Mouse (Mus musculus) 3134 (cell line): ENCODE measurements around the gene Mdm2.
A peak's percentile ranks its signal among the peaks of the same experiment; 100 is the strongest.

Source experiments
- DNase-seq: peaks from one replicate; pipeline ENCODE4 v3.0.0-alpha.2; 2011; ENCODE audit warnings: low spot score; ENCODE audit not compliant: insufficient read length; ENCODE audit errors: extremely low read depth

Mdm2 gene

GRCm38 (mm10) chr10:117685849-117686591, 24.5 kb downstream of the Mdm2 start:
- DNase-seq, result no peak

GRCm38 (mm10) chr10:117685171-117685848, 25.2 kb downstream of the Mdm2 start:
- no peak for DNase-seq

GRCm38 (mm10) chr10:117684298-117685170, 26.0 kb downstream of the Mdm2 start:
- DNase-seq, result no peak

- DNase-seq, result no peak
Observed at GRCm38 (mm10) chr10:117683734-117684037, 26.9 kb downstream of the Mdm2 start.

- no peak for DNase-seq
Observed at GRCm38 (mm10) chr10:117682858-117683733, 27.5 kb downstream of the Mdm2 start.

- no peak for DNase-seq
Observed at GRCm38 (mm10) chr10:117681999-117682857, 28.3 kb downstream of the Mdm2 start.

- DNase-seq, result no peak
Observed at GRCm38 (mm10) chr10:117681543-117681942, 29.0 kb downstream of the Mdm2 start.

- DNase-seq, result no peak
Observed at GRCm38 (mm10) chr10:117680868-117681513, 29.6 kb downstream of the Mdm2 start.

- no peak for DNase-seq
Observed at GRCm38 (mm10) chr10:117679963-117680473, 30.5 kb downstream of the Mdm2 start.

- DNase-seq, result no peak
Observed at GRCm38 (mm10) chr10:117679029-117679686, 31.4 kb downstream of the Mdm2 start.

GRCm38 (mm10) chr10:117678357-117678756, 32.2 kb downstream of the Mdm2 start:
- no peak for DNase-seq

GRCm38 (mm10) chr10:117677494-117678236, 32.9 kb downstream of the Mdm2 start:
- peak; percentile 38 for DNase-seq

- no peak for DNase-seq
Observed at GRCm38 (mm10) chr10:117676644-117677313, 33.8 kb downstream of the Mdm2 start.

GRCm38 (mm10) chr10:117676036-117676643, 34.4 kb downstream of the Mdm2 start:
- no peak for DNase-seq

- no peak for DNase-seq
Observed at GRCm38 (mm10) chr10:117675096-117676035, 35.2 kb downstream of the Mdm2 start.
